Mouse (Mus musculus) ovary, postnatal 10 days (tissue): ENCODE results near the gene Magea6.
"Not testable (repeated sequence)": the region's sequence is repeated elsewhere in the genome, so short reads cannot be mapped to it uniquely, and the experiment has no call there.

Experiments
- DNase-seq: peaks from one replicate; pipeline ENCODE4 v3.0.0; 2022; ENCODE audit warnings: low spot score

Gene Magea6

DNA sequence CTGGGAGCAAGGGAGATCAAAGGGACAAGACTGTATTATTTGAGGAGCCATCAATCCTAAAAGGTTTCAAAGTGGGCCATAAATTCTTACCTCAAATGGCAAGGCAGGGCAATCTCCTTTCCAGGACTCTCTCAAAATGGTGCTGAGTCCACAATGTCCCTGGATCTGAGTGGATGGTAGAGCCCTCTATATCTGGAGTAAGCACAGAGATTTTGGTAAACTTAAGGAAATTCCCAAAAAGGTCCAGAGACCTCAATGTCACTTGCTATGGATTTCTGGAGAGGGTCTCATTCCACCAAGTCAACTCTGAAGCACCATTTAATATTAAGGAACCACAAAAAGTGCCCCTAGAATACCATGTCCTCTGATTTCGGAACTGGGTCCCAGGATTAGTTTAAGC, at the start of gene Magea6:
Gene Magea6 (minus strand): TSS at position 101 of the 400 bp plus-strand sequence.
- not testable (repeated sequence) for DNase-seq

DNA sequence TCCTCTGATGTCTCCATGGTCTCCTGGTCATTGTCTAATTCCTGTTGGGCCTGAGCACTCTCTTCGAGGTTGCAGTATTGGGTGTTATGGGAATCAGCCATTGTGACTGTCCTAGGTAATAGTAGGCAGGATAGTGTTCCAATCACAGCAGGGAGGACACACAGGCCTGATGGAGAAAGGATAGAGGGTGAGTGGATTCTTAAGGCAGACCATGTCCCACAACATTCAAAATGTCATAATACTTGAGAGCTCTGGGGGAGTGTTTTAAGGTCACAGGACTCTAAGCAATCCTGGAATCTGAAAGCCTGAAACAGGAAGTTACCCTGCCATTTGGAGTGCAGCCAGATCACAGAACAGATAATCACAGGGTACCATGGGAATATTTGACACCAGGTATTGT, 13.6 kb upstream of the Magea6 start, which contains the start of gene Magea3:
Gene Magea3 (minus strand): TSS at position 101 of the 400 bp plus-strand sequence.
- not testable (repeated sequence) for DNase-seq

DNA sequence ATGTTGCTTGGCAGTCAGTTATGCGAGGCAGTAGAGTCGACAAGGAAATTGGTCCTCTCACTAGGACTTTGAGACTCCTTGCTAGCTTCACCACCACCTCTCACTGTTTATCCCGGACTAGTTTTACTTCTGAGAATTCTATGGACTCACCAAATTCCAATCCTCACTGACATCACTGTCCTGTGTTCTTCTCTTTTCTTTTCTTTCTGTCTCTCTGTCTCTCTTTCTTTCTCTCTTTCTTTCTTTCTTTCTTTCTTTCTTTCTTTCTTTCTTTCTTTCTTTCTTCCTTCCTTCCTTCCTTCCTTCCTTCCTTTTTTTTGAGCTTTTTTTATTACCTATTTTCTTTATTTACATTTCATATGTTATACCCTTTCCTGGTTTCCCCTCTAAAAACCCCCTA, 45.6 kb downstream of the Magea6 start, which contains the start of gene Cldn34b1:
Gene Cldn34b1 (minus strand): TSS at position 101 of the 400 bp plus-strand sequence.
- not testable (repeated sequence) for DNase-seq
